Mouse (Mus musculus) kidney, postnatal 10 days (tissue): Measurements from ENCODE around the gene Ctdnep1.
"Not testable (repeated sequence)": the region's sequence is repeated elsewhere in the genome, so short reads cannot be mapped to it uniquely, and the experiment has no call there.

Experiments used
- DNase-seq: peaks from one replicate; pipeline ENCODE4 v3.0.0; 2021; ENCODE audit warnings: mixed read lengths

The Ctdnep1 gene

GRCm38 (mm10) chr11:69950807-69951459 lies 30.0 kb upstream of the Ctdnep1 start:
- peak; percentile 45 for DNase-seq

- DNase-seq: no peak
These were observed 28.7 kb upstream of the Ctdnep1 start for GRCm38 (mm10) chr11:69952274-69952673.

- DNase-seq: no peak
These were observed 27.6 kb upstream of the Ctdnep1 start for GRCm38 (mm10) chr11:69953267-69953915.

- DNase-seq: not testable (repeated sequence)
These were observed 25.3 kb upstream of the Ctdnep1 start for GRCm38 (mm10) chr11:69955618-69956017.

GRCm38 (mm10) chr11:69956218-69956617 lies 24.7 kb upstream of the Ctdnep1 start:
- DNase-seq: no peak

DNA sequence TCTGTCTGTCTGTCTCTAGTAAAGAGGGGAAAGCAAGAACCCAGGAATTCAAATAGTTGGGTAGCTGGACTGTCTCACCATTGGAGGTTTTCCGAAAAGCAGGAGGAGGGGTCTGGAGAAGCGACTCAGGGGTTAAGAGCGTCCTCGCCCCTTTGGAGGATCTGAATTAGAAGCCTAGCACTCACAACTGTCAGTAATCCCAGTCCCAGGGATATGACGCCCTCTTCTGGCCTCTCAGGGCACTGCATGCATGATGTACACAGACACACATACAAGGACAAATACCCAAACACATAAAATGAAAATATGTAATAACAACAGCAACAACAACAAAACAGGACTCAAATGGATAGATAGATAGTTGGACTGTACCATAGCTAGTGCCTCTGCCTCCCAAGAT lies 20.3 kb upstream of the Ctdnep1 start:
- no peak for DNase-seq

DNA sequence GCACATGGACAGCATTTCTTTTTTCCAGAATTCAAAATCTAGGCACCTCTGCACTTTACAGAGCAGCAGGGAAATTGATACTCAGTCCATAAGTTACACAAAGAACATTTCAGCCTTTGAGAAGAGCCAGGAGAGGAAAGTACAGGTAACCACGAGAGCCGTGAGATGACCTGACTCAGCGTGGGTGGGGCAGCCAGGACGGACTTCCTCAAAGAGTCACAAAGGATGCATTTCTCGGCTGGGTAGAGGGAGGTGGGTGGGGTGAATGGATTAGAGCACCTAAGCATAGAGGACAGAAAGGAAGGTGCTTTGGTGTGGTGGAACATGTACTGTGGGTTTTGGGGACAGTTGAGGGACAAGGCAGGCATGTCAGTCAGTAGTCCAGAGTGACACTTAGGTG lies 19.1 kb upstream of the Ctdnep1 start:
- no peak for DNase-seq

DNA sequence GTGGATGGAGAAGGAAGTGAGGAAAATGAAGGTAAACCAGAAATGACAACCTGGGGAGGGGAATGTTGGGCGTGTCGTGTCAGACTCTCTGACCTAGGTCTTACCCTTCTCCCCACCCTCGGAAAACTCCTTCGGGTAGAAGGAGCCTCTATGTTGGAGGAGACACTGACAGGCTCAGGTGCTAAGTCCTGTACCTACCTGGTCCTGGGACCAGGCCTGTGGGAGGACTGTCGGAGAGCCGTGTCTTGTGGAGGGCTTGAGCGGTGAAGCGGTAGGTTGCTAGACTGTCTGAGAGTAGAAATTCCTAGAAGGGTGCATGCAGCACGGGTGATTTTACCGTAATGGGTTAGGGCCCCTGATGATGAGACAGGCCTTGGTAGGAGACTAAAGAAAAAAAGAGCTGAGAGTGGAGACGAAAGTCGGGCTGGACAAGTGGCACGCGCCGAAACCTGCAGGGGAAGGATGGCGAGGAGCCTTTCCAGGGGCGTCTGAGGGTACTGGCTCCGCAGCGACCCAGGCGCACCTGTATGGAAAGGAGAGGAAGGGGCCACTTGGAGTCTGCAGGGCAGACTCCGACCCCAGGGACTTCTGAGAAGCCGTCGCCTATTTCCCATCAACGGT lies 16.2 kb upstream of the Ctdnep1 start, which contains the start of gene Cldn7:
Cldn7 (plus strand) TSS at position 130 of the 621 bp plus-strand sequence.
- DNase-seq: no peak

DNA sequence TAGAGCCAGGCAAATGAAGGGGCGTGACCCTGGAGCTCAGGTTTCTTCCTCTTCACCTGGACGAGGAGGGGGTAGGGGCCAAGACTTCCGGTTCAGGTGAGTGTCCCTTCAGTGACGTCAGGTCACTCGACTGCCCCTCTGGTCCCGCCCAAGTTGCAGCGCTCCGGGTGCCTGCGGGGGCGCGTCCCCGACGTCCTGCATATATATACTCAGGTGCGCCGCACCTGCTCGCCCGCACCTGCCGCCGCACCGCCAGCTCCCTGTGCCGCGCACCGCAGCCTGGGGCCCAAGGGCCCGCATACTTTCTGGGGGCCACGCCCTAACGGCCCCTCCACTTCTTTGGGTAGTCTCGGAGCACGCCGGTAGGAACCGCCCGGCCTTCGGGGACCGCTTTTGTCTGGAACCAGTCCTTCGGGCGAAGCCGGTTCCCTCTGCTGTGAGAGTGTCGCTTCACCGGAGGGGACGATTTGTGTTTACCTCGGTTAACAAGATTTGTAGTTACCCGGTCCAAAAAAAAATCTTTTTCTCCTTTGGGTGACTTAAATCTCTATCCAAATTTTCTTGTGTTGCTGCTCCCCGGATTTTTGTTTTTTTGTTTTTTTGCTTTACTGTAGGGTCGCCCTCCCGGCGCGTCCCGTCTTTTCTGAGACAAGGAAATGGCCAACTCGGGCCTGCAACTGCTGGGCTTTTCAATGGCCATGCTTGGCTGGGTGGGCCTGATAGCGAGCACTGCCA lies 15.5 kb upstream of the Ctdnep1 start:
- DNase-seq: peak; percentile 78

- peak; percentile 84 for DNase-seq
These were observed 14.7 kb upstream of the Ctdnep1 start for GRCm38 (mm10) chr11:69966006-69966859.

- DNase-seq: no peak
These were observed 14.0 kb upstream of the Ctdnep1 start for GRCm38 (mm10) chr11:69966860-69967517.

- DNase-seq: no peak
These were observed 12.2 kb upstream of the Ctdnep1 start for GRCm38 (mm10) chr11:69968793-69969192.

DNA sequence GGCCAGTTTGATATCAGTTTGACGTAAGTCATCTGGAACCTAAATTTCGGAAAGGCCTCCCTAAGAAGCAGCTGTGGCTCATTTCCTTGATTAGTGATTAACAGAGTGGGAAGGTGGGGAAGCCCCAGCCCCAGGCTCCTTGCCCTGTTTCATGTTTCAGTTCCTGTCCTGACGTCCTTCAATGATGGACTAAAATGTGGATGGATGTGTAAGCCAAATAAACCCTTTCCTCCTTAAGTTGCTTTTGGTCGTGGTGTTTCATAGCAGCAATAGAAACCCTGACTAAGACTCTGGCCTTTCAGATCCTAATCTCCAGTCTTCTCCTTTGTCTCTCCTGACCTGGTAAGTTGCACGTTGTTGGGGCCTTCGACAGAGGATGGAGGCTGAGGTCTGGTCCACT lies 10.7 kb upstream of the Ctdnep1 start:
- DNase-seq: no peak

GRCm38 (mm10) chr11:69970775-69971174 lies 10.2 kb upstream of the Ctdnep1 start:
- no peak for DNase-seq

DNA sequence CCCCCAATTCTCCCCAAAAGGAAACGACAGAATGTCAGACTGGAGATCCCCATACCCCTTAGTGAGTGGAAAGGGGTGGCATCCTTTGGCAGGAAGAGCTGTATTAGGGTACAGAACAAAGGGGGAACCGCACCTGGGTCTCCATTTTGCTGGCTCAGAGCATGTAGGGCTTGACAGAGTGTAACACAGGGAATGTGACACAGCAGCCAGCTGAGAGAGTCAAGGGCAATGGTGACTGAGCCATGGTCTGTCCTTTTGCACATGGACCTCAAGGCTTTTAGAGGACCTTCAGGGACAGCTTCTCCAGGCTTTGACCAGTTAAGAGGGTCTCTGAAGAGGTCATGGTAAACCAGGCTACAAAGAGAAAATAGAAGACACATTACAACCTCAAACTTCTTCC lies 6.0 kb upstream of the Ctdnep1 start:
- no peak for DNase-seq

- no peak for DNase-seq
These were observed 4.7 kb upstream of the Ctdnep1 start for GRCm38 (mm10) chr11:69976271-69976670.

- no peak for DNase-seq
These were observed 1.1 kb upstream of the Ctdnep1 start for GRCm38 (mm10) chr11:69979827-69980195.

- peak; percentile 98 for DNase-seq
These were observed 488 bp upstream of the Ctdnep1 start for GRCm38 (mm10) chr11:69980196-69981140.

- no peak for DNase-seq
These were observed 1.3 kb downstream of the Ctdnep1 start, which contains the start of gene Elp5 for GRCm38 (mm10) chr11:69982225-69982624. Gene Elp5, minus strand, starts transcription at chr11:69982517.

GRCm38 (mm10) chr11:69982877-69983276 lies 1.9 kb downstream of the Ctdnep1 start:
- DNase-seq: no peak

GRCm38 (mm10) chr11:69983377-69983776 lies 2.4 kb downstream of the Ctdnep1 start:
- DNase-seq: no peak
